Mouse (Mus musculus) heart, embryonic 14.5 days (tissue): ENCODE data around the gene Syt2. TPM values are rescaled to one million over a fixed set of nuclear protein-coding genes. Genes with fewer than 3 reads are reported as not detected.

Experiments used
- ATAC-seq: fragments of 200-750 bp; cut with Nextera tagmentation; 2 replicates; pipeline ENCODE4 v1.8.0; 2017; ENCODE audit warnings: low read depth, moderate TSS enrichment; ENCODE audit not compliant: insufficient number of reproducible peaks, insufficient read depth, low FRiP score
- H3K27ac ChIP-seq, 2 experiments: fragments of 200-500 bp in 1 of 2; fragments of 300-500 bp in 1 of 2; sonication (generic) in 1 of 2; replicated peaks in 1 of 2; 2 replicates each; pipeline ENCODE4 v1.5.1; 2012 to 2014; ENCODE audit warnings: low read depth in 2 of 2, low read length in 2 of 2, control low read depth in 1 of 2, mild to moderate bottlenecking in 1 of 2, mixed read lengths in 1 of 2; ENCODE audit not compliant: control insufficient read depth in 1 of 2, insufficient read depth in 1 of 2
- H3K27me3 ChIP-seq: fragments of 300-500 bp; sonication (generic); 2 replicates; pipeline ENCODE4 v1.6.1; 2014; ENCODE audit warnings: mild to moderate bottlenecking, low read length, control low read depth; ENCODE audit not compliant: control insufficient read depth, insufficient read depth
- H3K36me3 ChIP-seq: fragments of 300-500 bp; sonication (generic); 2 replicates; pipeline ENCODE4 v1.6.1; 2014; ENCODE audit warnings: mild to moderate bottlenecking, control low read depth, low read length, mixed read lengths; ENCODE audit not compliant: control insufficient read depth, insufficient read depth
- H3K4me1 ChIP-seq, 2 experiments: fragments of 200-500 bp in 1 of 2; fragments of 300-500 bp in 1 of 2; sonication (generic) in 1 of 2; 2 replicates each; pipeline ENCODE4 v1.6.1; 2012 to 2014; ENCODE audit warnings: low read length in 2 of 2, control low read depth in 1 of 2, mixed read lengths in 1 of 2; ENCODE audit not compliant: control insufficient read depth in 2 of 2, insufficient read depth in 2 of 2
- H3K4me2 ChIP-seq: fragments of 300-500 bp; sonication (generic); 2 replicates; pipeline ENCODE4 v1.6.1; 2014; ENCODE audit warnings: mild to moderate bottlenecking, low read length
- H3K4me3 ChIP-seq, 2 experiments: fragments of 200-500 bp in 1 of 2; fragments of 300-500 bp in 1 of 2; sonication (generic) in 1 of 2; 2 replicates each; pipeline ENCODE4 v1.5.1; 2012 to 2014; ENCODE audit warnings: low read length in 2 of 2, mild to moderate bottlenecking in 2 of 2, control low read depth in 1 of 2, low read depth in 1 of 2, moderate library complexity in 1 of 2; ENCODE audit not compliant: control insufficient read depth in 1 of 2, insufficient read depth in 1 of 2
- H3K9ac ChIP-seq: fragments of 300-500 bp; sonication (generic); 2 replicates; pipeline ENCODE4 v1.6.1; 2014; ENCODE audit warnings: mild to moderate bottlenecking, low read length
- H3K9me3 ChIP-seq: fragments of 300-500 bp; sonication (generic); 2 replicates; pipeline ENCODE4 v1.6.1; 2016; ENCODE audit warnings: low read length, control low read depth; ENCODE audit not compliant: control insufficient read depth
- WGBS: fragments of 180-500 bp; shearing (Covaris S2); extraction: QIAGEN DNeasy Blood & Tissue Kit; methylation state at CpG from one replicate; pipeline ENCODE4 v1.1.7; 2014; 5-methylcytosine and 5-hydroxymethylcytosine counted together
- polyA plus RNA-seq: library from polyadenylated mRNA; unstranded; fragments of >200 nt; fragmentation: Nextera tagmentation; extraction: Ambion mirVana; gene quantifications from 2 replicates; pipeline ENCODE4 v1.2.1, GENCODE M21; 2014

Syt2 gene
- polyA plus RNA-seq, 1 experiment from 2014 or later = 0.08 TPM

DNA sequence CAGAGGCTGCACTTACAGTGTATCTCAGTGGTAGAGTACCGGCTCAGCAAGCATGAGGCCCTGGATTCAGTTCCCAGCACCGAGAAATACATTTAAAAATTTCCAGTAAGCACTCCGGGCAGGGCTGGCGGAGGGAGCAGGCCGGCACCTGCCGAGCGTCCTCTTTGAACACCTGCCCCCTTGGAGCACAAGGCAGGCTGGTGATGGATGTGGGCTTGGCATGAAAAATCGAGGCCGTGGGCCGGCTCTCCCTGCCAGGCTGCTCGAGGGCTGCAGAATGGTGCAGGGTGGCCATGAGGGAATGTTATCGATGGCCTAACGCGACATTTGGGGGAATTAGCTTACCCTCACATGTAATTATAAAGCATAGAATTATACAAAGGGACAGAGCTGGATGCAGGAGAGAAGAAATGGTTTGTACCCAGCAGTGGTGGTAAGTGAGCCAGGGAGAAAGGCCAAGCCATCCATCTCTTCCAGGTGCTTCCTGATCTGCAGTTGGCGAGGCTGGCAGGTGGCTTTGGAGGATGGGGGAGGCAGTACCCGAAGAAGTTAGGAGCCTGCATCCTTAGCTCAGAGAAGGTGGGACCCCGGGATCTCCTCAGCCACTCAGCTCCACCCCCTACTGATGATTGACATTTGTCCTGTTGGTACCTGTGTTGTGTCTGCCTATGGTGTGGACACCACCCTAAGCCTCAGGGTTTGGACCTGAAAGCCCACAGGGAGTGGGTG is 51.2 kb downstream of the Syt2 start:
- Histone ChIP-seq H3K9ac (no peak overlapping the region), H3K9me3 (no peaks in the 10 kb centered on the region), H3K4me3 (no peak overlapping the region), H3K4me1 (peaks cover 0 to 3% of the 10 kb centered on the region in 2 experiments; a peak in 1 of 4 replicates), H3K36me3 (no peaks in the 10 kb centered on the region), H3K27ac (no peak overlapping the region), H3K27me3 (no peaks in the 10 kb centered on the region), H3K4me2 (no peak overlapping the region)
- WGBS = 89% methylated on average over 17 of the region's 17 CpGs
- no peak for ATAC-seq

DNA sequence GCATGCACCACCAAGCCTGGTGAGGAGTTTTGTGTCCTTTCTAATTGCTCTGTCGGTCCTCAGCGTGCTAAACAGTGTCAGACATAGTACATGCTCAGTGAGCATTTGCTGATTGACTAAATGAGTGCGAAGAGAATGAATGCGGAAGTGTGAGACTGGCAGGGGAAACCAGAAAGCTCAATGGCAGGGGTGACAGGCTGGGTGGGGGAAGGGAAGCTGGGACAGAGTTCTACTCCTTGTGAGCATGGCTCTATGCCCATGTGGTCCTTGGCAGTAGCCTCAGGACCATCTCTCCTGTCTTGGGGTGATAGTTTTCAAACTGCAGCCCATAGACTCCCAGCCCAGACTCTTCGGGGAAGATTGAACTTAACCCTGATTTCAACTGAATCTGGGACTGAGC is 52.0 kb downstream of the Syt2 start:
- Histone ChIP-seq H3K9ac (no peak overlapping the region), H3K27me3 (no peaks in the 10 kb centered on the region), H3K4me2 (no peak overlapping the region), H3K9me3 (no peaks in the 10 kb centered on the region), H3K27ac (no peak overlapping the region), H3K36me3 (no peaks in the 10 kb centered on the region), H3K4me3 (no peak overlapping the region), H3K4me1 (peaks cover 0 to 6% of the 10 kb centered on the region in 2 experiments; a peak in 1 of 4 replicates)
- WGBS = 72% methylated on average over 5 of the region's 5 CpGs
- no peak for ATAC-seq

DNA sequence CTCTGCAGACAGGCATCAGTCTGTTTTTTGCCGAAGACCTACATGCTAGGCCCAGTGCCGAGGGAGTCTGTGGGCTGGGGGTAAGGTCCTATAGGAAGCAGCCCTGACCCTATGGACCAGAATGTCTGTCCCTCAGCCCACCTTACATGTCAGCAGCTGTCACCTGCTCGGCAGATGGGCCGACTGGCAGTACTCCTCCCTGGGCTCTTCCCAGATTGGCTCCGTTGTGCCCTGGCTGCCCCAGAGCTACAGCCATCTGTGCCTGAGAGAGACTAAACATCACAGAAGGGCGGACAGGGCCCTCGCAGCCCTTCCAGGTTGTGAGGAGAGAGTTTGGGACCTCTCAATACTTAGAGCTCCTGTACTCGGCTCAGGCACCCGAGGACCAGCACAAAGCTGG is 52.9 kb downstream of the Syt2 start:
- no peak overlapping the region for H3K4me2 ChIP-seq
- no peaks in the 10 kb centered on the region for H3K9me3 ChIP-seq
- peaks cover 0 to 6% of the 10 kb centered on the region in 2 experiments; a peak in 1 of 4 replicates for H3K4me1 ChIP-seq
- no peaks in the 10 kb centered on the region for H3K36me3 ChIP-seq
- H3K9ac ChIP-seq = no peak overlapping the region
- H3K4me3 ChIP-seq = no peak overlapping the region
- no peak for ATAC-seq
- no peak overlapping the region for H3K27ac ChIP-seq
- H3K27me3 ChIP-seq = no peaks in the 10 kb centered on the region
- WGBS = 67% methylated on average over 9 of the region's 9 CpGs

DNA sequence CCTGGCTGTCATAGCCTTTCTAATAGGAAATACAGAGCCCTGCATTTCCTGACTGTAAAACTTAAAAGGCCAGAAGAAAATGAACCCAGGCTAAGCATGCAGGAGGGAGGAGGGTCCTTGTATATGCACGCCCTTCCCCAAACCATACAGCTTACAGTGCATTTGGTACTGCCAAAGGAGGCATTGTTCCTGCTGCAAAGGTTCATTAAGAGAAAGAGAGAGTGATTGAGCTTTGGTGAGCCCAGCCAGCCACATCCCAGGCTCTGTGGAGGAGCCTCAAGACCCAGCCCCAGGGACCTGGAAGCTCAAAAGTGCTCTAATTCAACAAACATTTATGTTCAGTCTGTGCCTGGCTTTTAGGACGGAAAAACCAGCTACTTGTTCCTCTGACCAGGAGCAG is 53.7 kb downstream of the Syt2 start:
- Histone ChIP-seq H3K36me3 (no peaks in the 10 kb centered on the region), H3K4me2 (no peak overlapping the region), H3K9ac (no peak overlapping the region), H3K4me1 (peaks cover 0 to 8% of the 10 kb centered on the region in 2 experiments; a peak in 1 of 4 replicates), H3K27me3 (no peaks in the 10 kb centered on the region), H3K9me3 (no peaks in the 10 kb centered on the region), H3K4me3 (no peak overlapping the region), H3K27ac (no peak overlapping the region)
- ATAC-seq = no peak
- WGBS = 75% methylated on average over 2 of the region's 2 CpGs

DNA sequence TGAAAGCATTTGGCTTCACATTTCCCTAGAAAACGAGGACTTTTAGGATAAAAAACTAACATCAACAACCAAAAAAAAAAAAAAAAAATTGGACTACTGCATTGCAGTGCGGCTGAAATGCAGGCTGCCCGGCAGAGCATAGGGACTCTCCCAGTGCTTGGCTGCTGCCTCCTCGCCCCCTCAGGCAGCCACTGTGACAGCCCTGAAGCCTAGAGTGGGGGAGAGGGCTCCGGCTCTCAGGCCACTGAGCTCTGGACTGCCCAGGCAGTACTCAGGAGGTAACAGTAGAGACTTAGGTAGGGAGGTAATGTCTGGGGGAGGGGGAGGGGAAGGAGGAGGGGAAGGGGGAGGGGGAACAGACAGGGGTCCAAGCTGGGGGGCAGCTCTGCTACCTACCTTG is 54.2 kb downstream of the Syt2 start:
- no peaks in the 10 kb centered on the region for H3K36me3 ChIP-seq
- no peak overlapping the region for H3K9ac ChIP-seq
- H3K27me3 ChIP-seq = peaks cover 4% of the 10 kb centered on the region; the same call in 1 of the 2 replicates
- no peak overlapping the region for H3K27ac ChIP-seq
- no peak overlapping the region for H3K4me3 ChIP-seq
- WGBS = 47% methylated on average over 5 of the region's 5 CpGs
- no peak for ATAC-seq
- H3K4me2 ChIP-seq = no peak overlapping the region
- peaks cover 0 to 8% of the 10 kb centered on the region in 2 experiments; a peak in 1 of 4 replicates for H3K4me1 ChIP-seq
- H3K9me3 ChIP-seq = no peaks in the 10 kb centered on the region

DNA sequence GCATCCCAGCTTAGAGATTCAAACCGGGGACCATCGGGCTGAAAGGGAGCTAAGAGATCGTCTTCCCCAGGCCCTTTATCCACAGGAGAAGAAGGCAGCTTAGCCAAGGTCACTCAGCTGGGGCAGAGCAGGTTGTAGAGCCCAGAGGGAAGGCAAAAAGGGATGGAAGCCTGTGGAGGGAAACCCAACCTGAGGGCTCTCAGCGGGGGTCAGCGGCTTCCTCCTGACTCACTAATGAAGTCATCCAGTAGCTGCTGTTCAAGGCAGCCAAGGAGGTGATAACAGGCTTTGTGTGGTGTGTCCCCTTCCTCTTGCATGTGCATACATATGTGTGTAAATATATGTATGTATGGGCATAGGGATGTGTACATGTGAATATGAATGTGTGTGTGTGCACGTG is 54.7 kb downstream of the Syt2 start:
- Histone ChIP-seq H3K9ac (no peak overlapping the region), H3K36me3 (no peaks in the 10 kb centered on the region), H3K27ac (no peak overlapping the region), H3K27me3 (peaks cover 10% of the 10 kb centered on the region), H3K4me3 (no peak overlapping the region), H3K4me2 (no peak overlapping the region), H3K9me3 (no peaks in the 10 kb centered on the region), H3K4me1 (peaks cover 0 to 8% of the 10 kb centered on the region in 2 experiments; a peak in 1 of 4 replicates)
- WGBS = 26% methylated on average over 6 of the region's 6 CpGs
- ATAC-seq = no peak

DNA sequence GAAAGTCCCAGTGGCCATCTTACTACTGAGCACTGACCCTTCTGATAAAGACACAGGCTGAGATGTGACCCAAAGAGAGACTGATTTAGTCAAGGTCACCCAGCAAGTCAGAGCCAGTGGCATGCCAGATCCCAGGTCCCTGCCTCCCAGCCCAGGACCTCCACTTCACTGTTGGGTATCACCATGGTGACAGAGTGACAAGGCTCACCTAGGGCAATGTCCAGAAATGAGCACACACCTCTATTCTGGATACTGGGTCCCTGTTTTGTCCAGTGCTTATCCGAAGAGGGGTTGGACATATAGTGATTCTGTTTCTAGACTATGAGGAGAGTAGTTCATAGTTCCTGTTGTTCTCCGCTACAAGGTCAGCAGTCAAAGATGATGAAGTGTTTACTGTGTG is 56.8 kb downstream of the Syt2 start:
- 83% methylated on average over 2 of the region's 2 CpGs for WGBS
- no peak for ATAC-seq
- Histone ChIP-seq H3K9ac (no peak overlapping the region), H3K27ac (no peak overlapping the region), H3K4me2 (no peak overlapping the region), H3K9me3 (no peaks in the 10 kb centered on the region), H3K27me3 (peaks cover 30% of the 10 kb centered on the region), H3K4me1 (peaks cover 0 to 8% of the 10 kb centered on the region in 2 experiments; a peak in 1 of 4 replicates), H3K36me3 (no peaks in the 10 kb centered on the region), H3K4me3 (no peak overlapping the region)
